Comparison of ENCODE assay signal across 8 mouse cellular contexts in the genomic region with DNA sequence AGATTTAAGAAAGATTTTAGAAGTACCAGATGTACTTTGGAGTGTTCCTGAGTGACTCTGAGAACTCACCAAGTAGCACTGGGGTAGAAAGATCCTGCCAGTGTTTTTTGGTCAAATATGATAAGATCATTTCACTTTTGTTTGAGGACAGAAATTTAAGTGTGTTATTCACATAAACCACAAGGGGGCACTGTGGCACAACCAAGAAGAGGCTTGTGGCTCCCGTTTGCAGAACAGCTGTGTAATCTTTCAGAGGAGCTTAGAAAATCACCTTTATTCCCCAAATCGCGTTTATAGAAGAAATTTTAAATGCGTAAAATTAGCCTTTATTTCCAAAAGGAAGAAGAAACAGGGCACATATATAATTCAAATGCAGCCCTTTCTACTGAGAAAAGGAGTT.
DNase-seq lines count a peak whose midpoint lies in the region; ATAC-seq and TF ChIP-seq lines count a peak whose summit lies in the region.

No protein-coding gene starts in this region.

- peak; percentile 70 for TF ChIP-seq CTCF in cerebellum, adult 2 months (IDR thresholded peaks at IDR 0.05; ENCODE audit: borderline replicate concordance, insufficient read depth, low read depth, low read length)
- TF ChIP-seq CTCF in bone marrow, adult 2 months (IDR thresholded peaks at IDR 0.05; ENCODE audit: control insufficient read depth, insufficient read depth, low read length) = peak; percentile 66

- H3K9me3 ChIP-seq in liver, embryonic 11.5 days (ENCODE audit: control insufficient read depth, low read length) = no peaks in the 10 kb centered on the region

- no peak overlapping the region for H3K27ac ChIP-seq in cerebellum, adult 2 months (ENCODE audit: insufficient read depth, low read length)
- no peak overlapping the region for H3K27ac ChIP-seq in liver, embryonic 11.5 days (ENCODE audit: low read depth, low read length)
- H3K27ac ChIP-seq in bone marrow, adult 2 months (ENCODE audit: control insufficient read depth, insufficient read depth, low read depth, low read length, poor library complexity) = no peak overlapping the region

- no peaks in the 10 kb centered on the region for H3K36me3 ChIP-seq in liver, embryonic 11.5 days (ENCODE audit: control insufficient read depth, insufficient read depth, low read length)

- 6% methylated on average over 4 of the region's 4 CpGs for WGBS in cerebellum, adult 2 months
- 13% methylated on average over 4 of the region's 4 CpGs for WGBS in liver, embryonic 11.5 days
- 1% methylated on average over 4 of the region's 4 CpGs for WGBS in bone marrow, adult 2 months

- no peak overlapping the region for H3K4me2 ChIP-seq in liver, embryonic 11.5 days

- no peaks in the 10 kb centered on the region for H3K27me3 ChIP-seq in cerebellum, adult 2 months (ENCODE audit: control insufficient read depth, insufficient read depth, low read length)
- H3K27me3 ChIP-seq in liver, embryonic 11.5 days (replicated peaks; ENCODE audit: control insufficient read depth, insufficient read depth, low read length) = no peaks in the 10 kb centered on the region

- no peak for TF ChIP-seq POLR2A in cerebellum, adult 2 months (IDR thresholded peaks at IDR 0.05; ENCODE audit: borderline replicate concordance, insufficient read depth, low read length)
- TF ChIP-seq POLR2A in bone marrow, adult 2 months (IDR thresholded peaks at IDR 0.05; ENCODE audit: borderline replicate concordance, control insufficient read depth, low read depth, low read length) = no peak

- DNase-seq in cerebellum, adult 2 months = peak in 1 of 2 experiments; percentile 31
- DNase-seq in cerebellum, adult 11-12 months = no peak
- DNase-seq in liver = peak; percentile 18
- DNase-seq in liver, embryonic 11.5 days (ENCODE audit: low spot score) = no peak
- DNase-seq in frontal cortex, postnatal 36 days (ENCODE audit: low spot score in 2 of 2) = peak; percentile 15 to 36
- peak; percentile 52 for DNase-seq in lung, postnatal 10 days
- DNase-seq in thymus, postnatal 25 days = peak; percentile 12

- H3K4me3 ChIP-seq in cerebellum, adult 2 months (replicated peaks; ENCODE audit: insufficient read depth, low read depth, low read length) = no peak overlapping the region
- H3K4me3 ChIP-seq in liver, embryonic 11.5 days (ENCODE audit: low read depth, low read length) = no peak overlapping the region
- H3K4me3 ChIP-seq in bone marrow, adult 2 months (replicated peaks; ENCODE audit: control insufficient read depth, low read depth, low read length) = no peak overlapping the region

- no peaks in the 10 kb centered on the region for H3K4me1 ChIP-seq in cerebellum, adult 2 months (ENCODE audit: control insufficient read depth, insufficient read depth, low read length)
- H3K4me1 ChIP-seq in liver, embryonic 11.5 days (replicated peaks; ENCODE audit: control insufficient read depth, insufficient read depth, low read length) = no peaks in the 10 kb centered on the region
- H3K4me1 ChIP-seq in bone marrow, adult 2 months (ENCODE audit: control insufficient read depth, insufficient read depth, low read length) = no peaks in the 10 kb centered on the region; the same call in 1 of the 2 replicates

- no peak overlapping the region for H3K9ac ChIP-seq in liver, embryonic 11.5 days (ENCODE audit: low read depth, low read length)

- ATAC-seq in liver, embryonic 11.5 days (replicated peaks; ENCODE audit: low FRiP score) = no peak

Comparison
In these comparisons a context has a peak if more than half of its experiments do, and no peak if none do; other contexts are left out.
1. DNase-seq: peak in liver (single experiment), frontal cortex, postnatal 36 days (2 of 2), lung, postnatal 10 days (single experiment) and thymus, postnatal 25 days (single experiment); none in cerebellum, adult 11-12 months (single experiment) and liver, embryonic 11.5 days (single experiment).